Mouse (Mus musculus) CH12.LX (cell line): ENCODE measurements around the gene Tmpo. TPM values are rescaled to one million over a fixed set of nuclear protein-coding genes. Genes with fewer than 3 reads are reported as not detected.

ENCODE experiments used
- DNase-seq: peaks from one replicate; pipeline ENCODE4 v3.0.0-alpha.2; 2013; ENCODE audit errors: extremely low read depth
- H3K27ac ChIP-seq: 2 replicates; pipeline ENCODE4 v1.5.1; 2012; ENCODE audit warnings: low read depth, mild to moderate bottlenecking, control low read depth, moderate library complexity; ENCODE audit not compliant: insufficient read depth
- H3K27me3 ChIP-seq: replicated peaks from 2 replicates; pipeline ENCODE3; 2012; ENCODE audit warnings: inconsistent platforms
- H3K36me3 ChIP-seq, 2 experiments: replicated peaks in 1 of 2; 2 replicates each; pipeline versions ENCODE3 to v1.6.1; 2012; ENCODE audit warnings: inconsistent platforms in 1 of 2, low read length in 1 of 2, mild to moderate bottlenecking in 1 of 2, mixed read lengths in 1 of 2, moderate library complexity in 1 of 2; ENCODE audit not compliant: control insufficient read depth in 1 of 2, insufficient read depth in 1 of 2
- H3K4me1 ChIP-seq, 2 experiments: 2 replicates each; pipeline ENCODE4 v1.6.1; 2012; ENCODE audit warnings: inconsistent platforms in 1 of 2, moderate library complexity in 1 of 2; ENCODE audit not compliant: insufficient read depth in 2 of 2, control insufficient read depth in 1 of 2
- H3K4me2 ChIP-seq: 2 replicates; pipeline ENCODE4 v1.6.1; 2012; ENCODE audit warnings: low read depth, mild to moderate bottlenecking, control low read depth; ENCODE audit not compliant: poor library complexity, insufficient read depth, severe bottlenecking
- H3K4me3 ChIP-seq, 3 experiments: fragments of 150-350 bp in 1 of 3; sonication (generic) in 1 of 3; replicated peaks in 1 of 3; 2 replicates each; pipeline versions ENCODE3 to v1.5.1; 2011 to 2012; ENCODE audit warnings: low read depth in 2 of 3, low read length in 2 of 3, mild to moderate bottlenecking in 2 of 3, moderate library complexity in 2 of 3, control low read depth in 1 of 3, improper control_type of control experiment in 1 of 3, inconsistent platforms in 1 of 3, mixed read lengths in 1 of 3; ENCODE audit not compliant: poor library complexity in 1 of 3
- H3K79me2 ChIP-seq: replicated peaks from 2 replicates; pipeline ENCODE4 v1.6.1; 2012; ENCODE audit warnings: mild to moderate bottlenecking, moderate library complexity; ENCODE audit not compliant: control insufficient read depth, poor library complexity, insufficient read depth, severe bottlenecking; ENCODE audit errors: extremely low read depth
- H3K9ac ChIP-seq: 2 replicates; pipeline ENCODE4 v1.6.1; 2012; ENCODE audit warnings: low read depth, mild to moderate bottlenecking, control low read depth, moderate library complexity; ENCODE audit not compliant: insufficient read depth
- H3K9me3 ChIP-seq: replicated peaks from 2 replicates; pipeline ENCODE3; 2012; ENCODE audit warnings: low read length, inconsistent platforms, mixed read lengths
- BHLHE40 ChIP-seq: IDR thresholded peaks from 2 replicates; pipeline ENCODE4 v1.6.1; 2011; ENCODE audit warnings: mild to moderate bottlenecking, low read depth, low read length, improper control_type of control experiment
- CHD1 ChIP-seq: IDR thresholded peaks from 2 replicates; pipeline ENCODE4 v1.6.1; 2012; ENCODE audit warnings: low read depth, low read length, improper control_type of control experiment, inconsistent platforms
- CHD2 ChIP-seq: IDR thresholded peaks from 2 replicates; pipeline ENCODE4 v1.6.1; 2011; ENCODE audit warnings: low read length, improper control_type of control experiment
- CTCF ChIP-seq, 2 experiments: IDR thresholded peaks in 1 of 2; conservative IDR thresholded peaks in 1 of 2; 2 replicates each; pipeline ENCODE4 v1.5.1; 2011 to 2012; ENCODE audit warnings: low read depth in 2 of 2, low read length in 2 of 2, improper control_type of control experiment in 1 of 2, inconsistent platforms in 1 of 2, mild to moderate bottlenecking in 1 of 2, moderate library complexity in 1 of 2
- E2F4 ChIP-seq: IDR thresholded peaks from 2 replicates; pipeline ENCODE4 v1.6.1; 2011; ENCODE audit warnings: low read depth, low read length, improper control_type of control experiment; ENCODE audit not compliant: insufficient replicate concordance
- ELF1 ChIP-seq: IDR thresholded peaks from 2 replicates; pipeline ENCODE4 v1.6.1; 2014; ENCODE audit warnings: low read depth, mild to moderate bottlenecking, inconsistent platforms, low read length, improper control_type of control experiment
- GABPA ChIP-seq: IDR thresholded peaks from 2 replicates; pipeline ENCODE4 v1.6.1; 2012; ENCODE audit warnings: low read depth, low read length, improper control_type of control experiment, inconsistent platforms; ENCODE audit not compliant: insufficient replicate concordance
- JUND ChIP-seq: conservative IDR thresholded peaks from 2 replicates; pipeline ENCODE4 v1.6.1; 2011; ENCODE audit warnings: low read depth, low read length, improper control_type of control experiment
- KAT2A ChIP-seq: IDR thresholded peaks from 2 replicates; pipeline ENCODE4 v1.6.1; 2012; ENCODE audit warnings: low read length, improper control_type of control experiment, inconsistent platforms; ENCODE audit not compliant: insufficient replicate concordance
- MAFK ChIP-seq: IDR thresholded peaks from 2 replicates; pipeline ENCODE4 v1.6.1; 2011; ENCODE audit warnings: low read length, improper control_type of control experiment; ENCODE audit not compliant: insufficient replicate concordance
- MAX ChIP-seq: IDR thresholded peaks from 2 replicates; pipeline ENCODE4 v1.6.1; 2011; ENCODE audit warnings: low read length, improper control_type of control experiment
- MXI1 ChIP-seq: IDR thresholded peaks from 2 replicates; pipeline ENCODE4 v1.6.1; 2011; ENCODE audit warnings: mild to moderate bottlenecking, low read depth, low read length, improper control_type of control experiment
- NELFE ChIP-seq: IDR thresholded peaks from 2 replicates; pipeline ENCODE4 v1.6.1; 2011; ENCODE audit warnings: low read depth, low read length, improper control_type of control experiment
- NRF1 ChIP-seq: IDR thresholded peaks from 2 replicates; pipeline ENCODE4 v1.6.1; 2014; ENCODE audit warnings: low read depth, mild to moderate bottlenecking, inconsistent platforms, low read length, improper control_type of control experiment, moderate library complexity
- POLR2A ChIP-seq: IDR thresholded peaks from 2 replicates; pipeline ENCODE4 v1.6.1; 2011; ENCODE audit warnings: low read depth, mild to moderate bottlenecking, improper control_type of control experiment, low read length
- POLR2AphosphoS2 ChIP-seq: IDR thresholded peaks from 2 replicates; pipeline ENCODE4 v1.6.1; 2011; ENCODE audit warnings: low read depth, low read length, improper control_type of control experiment
- RCOR1 ChIP-seq: conservative IDR thresholded peaks from 2 replicates; pipeline ENCODE4 v1.6.1; 2012; ENCODE audit warnings: low read depth, mild to moderate bottlenecking, inconsistent platforms, low read length, improper control_type of control experiment
- SMC3 ChIP-seq: IDR thresholded peaks from 2 replicates; pipeline ENCODE4 v1.6.1; 2011; ENCODE audit warnings: low read depth, low read length, improper control_type of control experiment
- TBP ChIP-seq: conservative IDR thresholded peaks from 2 replicates; pipeline ENCODE4 v1.6.1; 2011; ENCODE audit warnings: low read depth, low read length, improper control_type of control experiment
- UBTF ChIP-seq: IDR thresholded peaks from 2 replicates; pipeline ENCODE4 v1.6.1; 2012; ENCODE audit warnings: low read depth, mild to moderate bottlenecking, inconsistent platforms, low read length, improper control_type of control experiment, moderate library complexity
- USF2 ChIP-seq: conservative IDR thresholded peaks from 2 replicates; pipeline ENCODE4 v1.6.1; 2011; ENCODE audit warnings: low read depth, low read length, improper control_type of control experiment
- ZKSCAN1 ChIP-seq: IDR thresholded peaks from 2 replicates; pipeline ENCODE4 v1.6.1; 2012; ENCODE audit warnings: low read depth, inconsistent platforms, low read length, improper control_type of control experiment, borderline replicate concordance
- ZNF384 ChIP-seq: IDR thresholded peaks from 2 replicates; pipeline ENCODE4 v1.6.1; 2012; ENCODE audit warnings: low read depth, low read length, improper control_type of control experiment, inconsistent platforms
- dilution Hi-C: fragments of 300-500 bp; cut with MboI; formaldehyde crosslinking; loops from 2 replicates; pipeline ENCODE4 v1.14.3; 2020; ENCODE audit warnings: low sequenced_read_pairs; ENCODE audit not compliant: extremely low pct_unique_long_range_greater_than_20kb, extremely low pct_ligation_motif_present
- in situ Hi-C: fragments of 300-500 bp; cut with MboI; formaldehyde crosslinking; loops from 3 replicates; pipeline ENCODE4 v1.14.3; 2019; ENCODE audit warnings: low sequenced_read_pairs, low pct_ligation_motif_present, low pct_unique_long_range_greater_than_20kb, mixed read lengths
- polyA plus RNA-seq: library from polyadenylated mRNA; unstranded; fragments of >175 nt; gene quantifications from 2 replicates; pipeline ENCODE4 v1.2.1, GENCODE M21; 2012; ENCODE audit warnings: low read depth; ENCODE audit not compliant: insufficient read length
- total RNA-seq, 2 experiments: library from RNA; depleted of rRNA; stranded (reverse); fragments of 300-350 nt in 1 of 2; fragments of >200 nt in 1 of 2; gene quantifications; 2 replicates each; pipeline ENCODE4 v1.2.3; 2012 to 2014

Tmpo gene
- total and polyA plus RNA-seq, 3 experiments: 163 to 467 (median 198) TPM

DNA sequence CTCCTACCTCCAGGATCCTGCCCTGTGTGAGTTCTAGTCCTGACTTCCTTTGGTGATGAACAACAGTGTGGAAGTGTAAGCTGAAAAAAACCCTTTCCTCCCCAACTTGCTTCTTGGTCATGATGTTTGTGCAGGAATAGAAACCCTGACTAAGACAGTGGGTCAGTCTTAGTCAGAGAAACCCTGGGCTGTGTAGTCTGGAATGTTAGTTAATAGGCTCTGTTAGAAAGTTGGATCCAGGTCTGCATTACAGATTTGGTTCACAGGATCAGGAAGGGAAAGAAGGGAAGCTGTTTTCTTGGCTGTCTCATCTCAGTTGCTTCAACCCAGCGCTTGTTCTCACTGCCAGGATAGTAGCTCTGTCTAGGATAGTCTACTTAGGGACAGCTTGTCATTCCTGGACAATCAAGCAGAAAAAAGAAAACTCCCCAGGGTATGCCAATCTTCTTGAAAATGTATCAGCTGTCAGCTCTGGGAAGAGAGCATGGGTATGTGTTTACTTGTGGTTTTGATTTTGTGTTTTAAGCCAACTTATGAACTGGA lies 18.2 kb upstream of the Tmpo start:
- Histone ChIP-seq H3K4me2 (no peak overlapping the region), H3K27ac (no peak overlapping the region), H3K9ac (no peak overlapping the region), H3K79me2 (no peaks in the 10 kb centered on the region), H3K9me3 (peaks cover 10% of the 10 kb centered on the region), H3K36me3 (no peaks in the 10 kb centered on the region), H3K4me1 (no peaks in the 10 kb centered on the region), H3K27me3 (no peaks in the 10 kb centered on the region), H3K4me3 (no peak overlapping the region)
- TF ChIP-seq NELFE (no peak), NRF1 (no peak), MXI1 (no peak), USF2 (no peak)
- in situ Hi-C loops: no loop called here
- no peak for DNase-seq
- dilution Hi-C loops: no loop called here

GRCm38 (mm10) chr10:91197704-91198103 lies 16.6 kb upstream of the Tmpo start:
- Histone ChIP-seq H3K79me2 (no peaks in the 10 kb centered on the region), H3K27me3 (no peaks in the 10 kb centered on the region), H3K4me3 (no peak overlapping the region)
- in situ Hi-C loops: no loop called here
- TF ChIP-seq BHLHE40 (no peak), POLR2AphosphoS2 (no peak), ZKSCAN1 (no peak), CHD1 (no peak), CTCF (conservative IDR thresholded peaks at IDR 0.05 in 1 of 2, IDR thresholded peaks at IDR 0.05 in 1 of 2; ENCODE audit: low read depth in 2 of 2, low read length in 2 of 2) (no peak), E2F4 (no peak), CHD2 (no peak), UBTF (no peak), MAFK (no peak), GABPA (no peak), RCOR1 (no peak), TBP (no peak), POLR2A (no peak), JUND (no peak), MAX (no peak), ELF1 (no peak), SMC3 (no peak), ZNF384 (no peak), KAT2A (no peak)
- TF ChIP-seq, all 38 proteins: peak for 0
- no peak for DNase-seq
- H3K4me1 ChIP-seq: no peaks in the 10 kb centered on the region
- H3K27ac ChIP-seq: no peak overlapping the region
- no peak overlapping the region for H3K9ac ChIP-seq
- H3K36me3 ChIP-seq: no peaks in the 10 kb centered on the region
- no peak overlapping the region for H3K4me2 ChIP-seq
- H3K9me3 ChIP-seq: peaks cover 10% of the 10 kb centered on the region
- dilution Hi-C loops: no loop called here
